Mouse (Mus musculus): Measurements from ENCODE around the gene Lhx1.

The Lhx1 gene

DNA sequence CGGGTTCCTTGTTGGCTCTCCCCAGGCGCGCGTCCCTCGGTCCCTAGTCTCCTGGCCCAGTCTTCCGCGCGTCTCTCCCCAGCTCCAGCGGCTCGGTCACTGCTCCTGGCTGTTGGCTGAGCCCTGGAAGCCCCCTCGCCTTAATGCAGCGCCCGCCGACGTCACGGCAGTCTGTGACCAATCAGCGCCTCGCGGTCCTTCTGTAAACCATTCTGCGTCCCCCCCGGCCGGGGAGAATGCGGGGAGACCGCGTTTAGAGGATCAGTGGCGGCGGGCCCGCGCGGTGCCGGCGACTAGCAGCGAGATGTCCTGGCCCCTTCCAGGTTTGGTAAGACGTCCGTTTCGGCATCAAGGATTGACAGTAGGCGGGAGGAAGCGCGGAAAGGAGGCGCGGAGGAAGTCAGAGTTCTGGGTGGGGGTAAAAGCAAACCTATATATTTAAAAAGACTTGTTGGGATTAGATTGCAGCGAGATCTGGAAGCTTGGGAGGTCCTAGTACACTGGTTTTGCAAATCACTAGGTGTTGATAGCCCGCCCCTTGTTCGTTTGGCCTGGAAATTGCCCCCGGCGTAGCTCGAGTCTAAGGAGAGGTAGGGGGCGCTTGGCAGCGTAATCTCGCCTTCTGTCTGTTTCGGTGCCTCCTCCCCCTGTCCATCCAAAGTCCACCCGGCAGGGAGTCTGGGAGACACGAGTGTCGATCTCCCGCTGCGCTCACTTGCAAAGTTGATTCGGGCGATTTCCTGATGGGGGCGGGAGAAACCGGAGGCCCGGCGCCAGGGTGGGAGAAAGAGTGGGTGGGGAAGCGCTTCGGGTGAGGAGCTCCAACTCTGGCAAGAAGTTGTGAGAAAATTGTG lies at the start of gene Lhx1:
Gene Lhx1, minus strand, starts transcription at position 115 of the 854 bp plus-strand sequence.
- no peak for DNase-seq (ENCODE audit: low spot score in 2 of 2)

GRCm38 (mm10) chr11:84574834-84575233 lies 49.5 kb upstream of the Lhx1 start:
- DNase-seq (ENCODE audit: low spot score in 2 of 2): no peak

DNA sequence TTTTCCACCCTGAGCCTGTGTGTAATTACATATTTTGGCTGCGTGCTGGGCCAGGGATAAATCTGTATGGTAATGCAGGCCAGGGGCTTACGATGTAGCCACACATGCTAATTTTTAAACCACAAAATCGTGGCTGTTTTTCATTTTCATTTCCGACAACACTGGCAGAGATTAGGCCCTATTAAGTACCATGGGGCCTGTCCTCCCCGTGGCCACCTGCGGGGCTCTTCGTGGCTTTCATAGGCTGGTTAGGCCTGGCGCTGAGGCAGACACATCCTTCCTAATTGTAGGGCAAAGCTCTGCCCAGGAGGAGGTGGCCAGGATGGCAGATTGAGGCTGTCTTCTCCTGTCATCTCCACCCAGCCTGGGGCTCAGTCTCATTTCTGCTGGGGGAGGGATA lies 48.3 kb upstream of the Lhx1 start:
- no peak for DNase-seq (ENCODE audit: low spot score in 2 of 2)

- DNase-seq (ENCODE audit: low spot score in 2 of 2): no peak
Observed at GRCm38 (mm10) chr11:84570812-84571211, 45.5 kb upstream of the Lhx1 start.

- no peak for DNase-seq (ENCODE audit: low spot score in 2 of 2)
Observed at GRCm38 (mm10) chr11:84570392-84570791, 45.1 kb upstream of the Lhx1 start.

DNA sequence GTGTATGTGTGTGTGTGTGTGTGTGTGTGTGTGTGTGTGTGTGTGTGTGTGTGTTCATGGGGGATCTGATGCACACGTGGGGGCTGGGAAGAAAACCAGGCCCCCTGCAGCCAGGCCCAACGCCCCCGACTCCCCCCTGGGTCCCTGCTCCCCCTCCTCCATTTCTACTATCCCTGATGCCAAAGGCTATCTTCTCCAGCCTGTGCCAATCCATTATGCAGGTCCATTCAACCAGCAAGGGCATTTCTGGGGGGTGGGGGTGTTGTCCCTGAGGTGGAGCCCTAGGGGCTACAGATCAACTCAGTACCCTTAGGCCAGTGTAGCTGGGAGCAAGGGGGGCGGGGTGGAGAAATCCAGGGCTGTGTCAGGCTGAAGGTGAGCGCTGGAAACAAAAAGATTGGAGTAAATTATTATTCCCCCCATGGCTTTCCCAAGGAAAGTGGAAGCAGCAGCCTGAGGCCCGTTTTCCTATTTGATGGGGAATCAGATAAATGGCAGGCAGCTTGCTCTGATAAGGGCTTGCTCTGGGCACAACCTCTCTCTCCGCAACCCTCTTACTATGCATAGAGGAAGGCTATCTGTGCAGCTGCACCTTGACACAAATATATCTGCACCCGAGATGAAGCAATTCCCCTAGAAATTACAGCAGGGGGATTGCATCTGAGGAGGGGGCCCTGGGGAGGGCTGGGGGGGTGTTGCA lies 43.9 kb upstream of the Lhx1 start:
- no peak for DNase-seq (ENCODE audit: low spot score in 2 of 2)

DNA sequence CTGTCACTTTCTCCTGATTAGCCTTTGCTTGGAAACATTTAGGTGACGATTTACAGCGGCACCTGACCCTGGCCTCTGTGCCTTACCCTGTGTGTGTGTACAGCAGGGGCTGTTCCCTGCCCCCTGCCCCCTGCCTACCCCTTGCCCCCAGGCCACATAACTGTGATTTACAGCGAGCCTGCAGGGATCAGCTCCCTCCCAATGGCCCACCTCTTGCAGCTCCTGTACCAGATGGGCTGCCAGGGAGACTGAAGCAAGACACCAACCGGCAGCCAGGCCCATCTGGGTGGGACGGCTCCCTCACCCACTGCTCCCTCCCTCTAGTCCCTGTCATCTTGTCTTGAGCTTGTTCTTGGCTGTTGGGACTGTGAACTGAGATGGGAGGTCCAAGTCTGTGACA lies 43.1 kb upstream of the Lhx1 start:
- DNase-seq (ENCODE audit: low spot score in 2 of 2): no peak

DNA sequence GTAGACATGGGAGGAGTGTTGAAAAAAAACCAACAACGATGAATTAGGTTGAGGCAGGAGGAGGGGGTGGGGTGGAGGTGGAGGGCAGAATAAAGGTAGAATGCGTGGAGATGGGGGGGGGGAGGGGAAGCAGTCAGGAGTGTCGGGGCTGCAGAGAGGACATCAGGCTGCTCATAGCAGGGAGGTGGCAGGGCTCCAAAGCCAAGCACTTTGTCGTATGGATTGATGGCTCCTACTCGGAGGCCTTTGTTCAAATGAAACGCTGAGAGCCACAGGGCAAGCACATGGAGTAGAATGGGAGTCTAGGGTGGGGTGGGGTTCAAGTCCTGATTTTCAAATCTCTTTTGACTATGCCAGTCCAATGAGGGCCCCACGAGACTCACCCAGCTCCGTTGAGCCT lies 41.4 kb upstream of the Lhx1 start:
- DNase-seq (ENCODE audit: low spot score in 2 of 2): no peak

DNA sequence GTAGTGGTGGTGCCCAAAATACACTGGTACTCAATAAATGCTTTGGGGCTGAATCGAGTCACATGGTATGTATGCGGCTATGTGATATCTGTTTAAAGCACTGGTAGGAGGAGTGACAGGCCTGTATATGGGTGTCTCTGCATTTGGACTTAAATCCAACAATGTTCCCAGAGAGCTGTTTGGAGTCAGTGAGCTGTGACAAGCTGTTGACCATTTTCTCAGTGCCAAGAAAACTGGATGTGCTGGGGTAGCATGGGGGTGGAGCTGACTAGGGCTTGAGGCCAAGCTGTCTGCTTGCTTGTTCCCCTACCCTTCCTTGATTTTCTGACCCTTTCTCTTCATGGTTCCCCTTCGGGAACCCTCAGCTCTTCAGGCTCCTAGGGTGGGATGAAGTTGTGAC lies 39.9 kb upstream of the Lhx1 start:
- DNase-seq (ENCODE audit: low spot score in 2 of 2): no peak

DNA sequence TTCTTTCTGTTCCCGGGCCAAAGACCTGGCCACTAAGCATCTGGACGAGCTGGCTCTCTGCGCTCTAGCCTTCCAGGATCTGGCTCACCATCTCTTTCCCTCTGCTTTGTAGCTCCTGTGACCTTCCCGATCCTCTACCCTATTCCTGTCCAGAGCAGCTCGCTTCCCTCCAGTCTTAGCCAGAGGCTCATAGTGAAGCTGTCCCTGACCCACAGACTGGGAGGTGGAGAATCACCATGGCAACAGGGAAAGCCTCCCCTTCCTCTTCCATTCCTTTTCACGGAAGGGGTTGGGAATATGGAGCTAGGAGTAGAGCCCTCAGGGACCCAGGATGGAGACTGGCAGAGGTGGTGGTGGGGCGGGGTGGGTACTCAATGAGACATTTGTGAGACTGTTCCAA lies 38.0 kb upstream of the Lhx1 start:
- no peak for DNase-seq (ENCODE audit: low spot score in 2 of 2)

GRCm38 (mm10) chr11:84562758-84563347 lies 37.5 kb upstream of the Lhx1 start:
- no peak for DNase-seq (ENCODE audit: low spot score in 2 of 2)

DNA sequence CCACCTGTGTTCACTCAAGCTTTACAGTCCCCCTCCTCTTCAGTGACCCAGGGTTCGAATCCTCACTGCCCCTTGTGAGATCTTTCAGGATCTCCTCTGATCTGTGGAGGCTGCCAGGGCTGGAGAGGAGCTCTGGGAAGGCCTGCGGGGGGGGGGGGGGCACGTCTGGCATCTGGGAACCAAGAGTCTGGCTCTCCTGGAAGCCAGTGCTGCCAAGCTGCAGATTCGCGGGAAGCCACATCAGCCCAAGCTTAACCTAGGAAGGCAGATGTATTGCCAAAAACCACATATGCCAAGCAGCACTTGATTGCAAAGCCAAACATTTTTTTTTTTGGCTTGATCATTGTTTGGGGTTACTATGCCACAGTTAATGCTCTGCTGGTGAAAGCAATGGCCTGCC lies 36.2 kb upstream of the Lhx1 start:
- no peak for DNase-seq (ENCODE audit: low spot score in 2 of 2)

DNA sequence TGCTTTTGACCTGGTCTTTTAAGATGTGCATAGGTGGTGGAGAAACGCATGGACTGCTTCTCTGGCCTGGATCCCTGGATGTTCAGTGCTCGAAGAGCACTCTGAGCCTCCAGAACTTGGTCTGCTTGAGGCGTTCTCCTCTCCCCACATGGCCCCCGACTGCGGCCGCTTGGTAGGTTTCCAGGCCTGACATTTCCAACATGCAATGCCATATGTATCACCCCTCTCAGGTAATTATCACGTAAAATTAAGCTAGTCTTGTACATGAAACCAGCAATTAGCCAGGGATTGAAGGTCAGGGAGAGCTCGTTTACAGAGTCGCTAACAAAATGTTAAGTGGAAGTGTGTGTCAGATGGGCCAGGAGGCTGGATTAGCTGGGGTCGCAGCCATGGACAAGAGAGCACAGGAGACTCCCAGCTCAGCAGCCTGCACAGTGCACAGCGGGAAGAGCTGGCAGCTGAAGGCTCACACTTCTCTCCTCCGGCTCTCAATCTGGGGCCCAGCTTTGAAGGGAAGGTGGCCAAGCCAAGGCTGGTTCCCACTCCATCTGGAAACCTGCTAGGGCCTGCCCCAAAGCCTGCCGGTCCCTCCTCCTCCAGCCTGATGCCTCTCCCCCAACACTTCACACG lies 28.6 kb upstream of the Lhx1 start:
- no peak for DNase-seq (ENCODE audit: low spot score in 2 of 2)

- DNase-seq (ENCODE audit: low spot score in 2 of 2): no peak
Observed at GRCm38 (mm10) chr11:84551296-84551695, 26.0 kb upstream of the Lhx1 start.

GRCm38 (mm10) chr11:84549258-84549791 lies 24.0 kb upstream of the Lhx1 start:
- no peak for DNase-seq (ENCODE audit: low spot score in 2 of 2)

- DNase-seq (ENCODE audit: low spot score in 2 of 2): no peak
Observed at GRCm38 (mm10) chr11:84548293-84548692, 23.0 kb upstream of the Lhx1 start.

GRCm38 (mm10) chr11:84539981-84540380 lies 14.6 kb upstream of the Lhx1 start:
- no peak for DNase-seq (ENCODE audit: low spot score in 2 of 2)

DNA sequence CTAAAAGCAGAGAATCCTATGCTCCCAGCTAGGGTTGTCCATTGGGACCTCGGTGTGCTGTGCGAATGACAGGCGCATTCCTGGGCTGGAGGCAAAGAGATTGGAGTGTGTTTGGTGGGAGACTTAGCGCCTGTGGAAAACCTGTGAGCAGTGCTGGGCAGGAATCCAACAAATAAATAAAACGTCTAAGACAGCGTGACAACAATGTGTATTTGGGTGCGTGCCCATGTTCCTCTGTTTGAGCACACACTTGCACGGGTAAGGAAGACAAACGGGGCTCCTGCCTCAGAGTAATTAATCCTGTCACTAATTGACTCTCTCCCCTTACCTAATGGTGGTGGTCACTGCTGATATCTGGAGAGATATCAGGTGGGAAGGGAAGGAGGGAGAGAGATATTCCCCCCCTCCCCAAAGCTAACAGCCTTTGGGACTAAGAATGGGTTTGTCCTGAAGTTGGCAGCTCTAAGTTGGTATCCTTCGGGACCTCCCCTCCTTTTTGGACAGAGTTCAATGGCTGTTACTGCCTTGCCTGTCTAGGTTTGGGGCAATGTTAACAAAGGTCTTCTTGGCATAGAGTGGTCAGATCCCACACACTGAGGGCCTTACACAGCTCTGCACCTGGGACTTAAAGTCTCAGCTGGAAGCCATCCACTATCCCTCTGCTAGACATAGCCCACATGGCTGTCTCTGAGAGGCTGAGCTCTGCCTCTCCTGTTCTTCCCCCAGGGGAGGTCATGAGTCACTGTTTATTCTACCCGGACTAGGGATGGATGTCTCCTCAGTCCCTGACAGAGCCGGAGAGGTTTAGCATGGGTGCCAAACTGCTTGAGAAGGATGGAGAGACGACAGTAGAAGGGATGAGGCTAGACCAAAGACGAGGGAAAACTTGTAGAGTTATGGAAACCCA lies 4.7 kb upstream of the Lhx1 start:
- DNase-seq (ENCODE audit: low spot score in 2 of 2): no peak

DNA sequence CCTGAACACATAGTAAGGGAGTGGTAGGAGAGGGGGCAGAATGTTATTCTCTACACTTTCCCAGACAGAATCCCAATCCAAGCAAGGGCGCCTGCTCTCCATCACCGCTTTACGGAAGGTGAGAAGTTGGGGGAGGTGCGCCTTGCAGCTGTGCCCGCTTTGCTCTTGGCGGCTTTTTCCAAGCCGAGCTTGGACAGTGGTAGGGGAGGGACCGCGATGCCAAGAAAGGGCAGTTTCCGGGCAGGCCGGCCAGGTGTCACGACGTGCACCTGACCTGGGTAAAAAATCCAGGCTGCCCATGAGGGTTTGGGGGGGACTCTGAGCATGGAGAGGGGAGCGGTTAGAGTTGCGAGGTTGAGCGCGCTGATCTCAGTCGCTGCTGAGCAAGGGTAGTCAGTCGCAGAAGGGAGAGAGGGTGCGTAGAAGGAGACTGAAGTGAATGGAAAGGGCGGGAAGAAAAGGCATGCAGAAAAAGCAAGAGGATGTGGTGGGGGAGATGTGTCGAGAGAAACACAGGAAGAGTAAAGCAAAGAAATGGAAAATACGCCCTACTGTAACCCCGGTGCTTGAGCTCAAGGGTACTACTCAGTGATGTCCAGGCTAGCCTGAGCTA lies 3.9 kb upstream of the Lhx1 start:
- no peak for DNase-seq (ENCODE audit: low spot score in 2 of 2)

DNA sequence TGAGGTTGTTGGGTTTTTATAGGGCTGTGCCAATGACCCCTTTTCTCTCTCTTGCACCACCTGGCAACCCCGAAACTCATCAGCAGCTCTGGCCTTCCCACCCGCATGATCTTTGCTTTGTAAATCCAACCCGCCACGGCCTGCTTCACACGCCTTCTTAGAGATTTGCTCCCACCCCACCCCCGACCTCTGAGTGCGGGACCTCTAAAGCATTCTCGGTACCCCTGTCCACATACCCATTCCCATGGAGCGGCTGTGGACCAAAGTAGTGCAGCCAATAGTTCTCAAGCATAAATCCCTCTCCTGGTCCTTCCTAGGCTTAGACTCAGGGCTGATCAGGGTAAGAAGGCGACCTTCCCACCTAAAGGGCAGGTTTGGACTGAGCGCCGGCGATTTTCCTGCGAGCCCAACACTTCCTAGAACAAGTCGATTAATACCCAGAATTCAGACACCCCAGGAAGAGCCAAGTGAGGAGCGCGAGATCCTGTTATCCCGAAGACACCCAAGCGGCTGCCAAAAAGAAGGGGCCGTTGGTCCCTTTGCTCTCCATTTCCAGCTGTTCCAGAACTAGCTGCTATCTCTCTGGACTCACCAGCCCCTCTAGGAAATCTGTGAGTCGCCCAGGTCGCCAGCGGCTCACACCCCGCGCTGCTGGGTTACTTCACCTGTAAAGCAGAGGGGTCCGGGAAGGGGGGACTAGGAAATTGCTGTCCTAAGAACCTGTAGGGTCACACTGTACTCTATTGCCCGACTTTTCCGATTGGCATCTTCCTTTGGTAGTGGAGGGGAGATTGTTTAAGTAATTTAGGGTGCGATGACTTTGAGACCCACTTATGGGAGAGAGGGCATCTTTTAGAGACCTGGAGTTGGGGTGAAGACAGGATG lies 1.9 kb upstream of the Lhx1 start:
- DNase-seq (ENCODE audit: low spot score in 2 of 2): no peak
